Mouse (Mus musculus): ENCODE measurements around the gene Aldh18a1. TPM values are rescaled to one million over a fixed set of nuclear protein-coding genes. Genes with fewer than 3 reads are reported as not detected.

The Aldh18a1 gene
- polyA plus RNA-seq, 1 experiment: 4.4 TPM

DNA sequence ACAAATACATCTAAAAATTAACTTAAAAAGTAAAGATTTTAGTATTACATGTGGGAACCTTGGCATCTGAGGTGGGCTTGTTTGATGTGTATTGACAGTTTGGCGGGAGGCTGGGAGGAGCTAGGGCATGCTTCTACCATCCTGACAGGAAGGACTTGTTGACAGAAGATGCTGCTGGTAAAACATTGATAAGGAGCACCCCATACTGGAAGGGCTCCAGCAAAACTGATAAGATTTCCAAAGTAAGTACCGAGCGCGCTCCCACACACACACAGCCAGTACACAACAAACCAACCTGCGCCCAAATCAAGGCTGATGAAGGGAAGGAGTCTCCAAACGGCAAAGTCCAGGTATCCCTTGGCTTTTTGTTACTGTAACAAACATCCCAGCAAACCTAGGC is 51.7 kb downstream of the Aldh18a1 start:
- Histone ChIP-seq H3K36me3 (replicated peaks; ENCODE audit: low read length) (no peaks in the 10 kb centered on the region), H3K9me3 (peaks cover 19% of the 10 kb centered on the region), H3K4me3 (replicated peaks) (no peak overlapping the region), H3K4me1 (peaks cover 8% of the 10 kb centered on the region; the same call in 1 of the 2 replicates), H3K27me3 (replicated peaks) (peaks cover 57% of the 10 kb centered on the region)
- TF ChIP-seq FLI1 (IDR thresholded peaks at IDR 0.05; ENCODE audit: low read length) (no peak), GATA1 (IDR thresholded peaks at IDR 0.05; ENCODE audit: borderline replicate concordance, low read length) (no peak)

DNA sequence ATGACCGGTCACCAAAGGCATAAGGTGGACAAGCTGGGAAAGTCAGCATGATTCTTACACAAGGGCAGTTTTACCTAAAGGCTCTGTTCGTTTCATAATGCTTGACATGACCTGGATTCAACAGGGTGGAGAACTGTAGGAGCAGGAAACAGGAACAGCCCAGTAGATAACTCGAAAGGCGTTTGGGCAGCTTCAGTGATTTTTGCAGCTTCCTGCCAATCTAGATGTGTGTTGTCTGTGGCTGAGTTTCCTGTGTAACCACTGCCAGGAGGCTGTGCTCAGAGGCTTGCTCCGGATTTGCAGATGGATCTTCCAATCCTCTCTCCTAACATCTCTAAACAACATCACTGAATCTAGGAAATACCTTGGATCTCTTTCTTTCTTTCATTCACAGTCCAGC is 55.7 kb downstream of the Aldh18a1 start:
- peaks cover 51% of the 10 kb centered on the region for H3K27me3 ChIP-seq (replicated peaks)
- H3K4me1 ChIP-seq: peaks cover 11% of the 10 kb centered on the region; the same call in 1 of the 2 replicates
- H3K9me3 ChIP-seq: peaks cover 10% of the 10 kb centered on the region; the same call in 1 of the 2 replicates
- no peak overlapping the region for H3K4me3 ChIP-seq (replicated peaks)
- no peaks in the 10 kb centered on the region for H3K36me3 ChIP-seq (replicated peaks; ENCODE audit: low read length)
- TF ChIP-seq GATA1 (IDR thresholded peaks at IDR 0.05; ENCODE audit: borderline replicate concordance, low read length): no peak
- TF ChIP-seq FLI1 (IDR thresholded peaks at IDR 0.05; ENCODE audit: low read length): no peak

DNA sequence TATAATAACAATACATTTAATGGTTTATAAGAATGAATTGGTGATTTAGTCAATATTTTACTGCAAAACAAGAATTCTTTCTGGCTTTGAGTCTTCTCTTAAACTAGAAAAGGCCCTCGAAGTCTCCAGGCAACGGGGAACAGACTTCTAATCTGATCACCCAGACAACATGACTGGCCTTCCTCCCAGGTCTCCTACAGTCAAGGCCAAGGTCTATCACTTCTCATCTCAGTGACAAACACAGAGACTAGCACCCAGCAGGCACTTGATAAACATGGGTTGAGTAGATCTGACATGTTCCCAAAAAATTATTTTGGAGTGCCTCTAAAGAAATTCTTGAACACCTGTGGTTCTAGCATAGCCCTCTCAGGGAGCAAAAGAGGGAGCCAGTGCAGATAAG is 57.9 kb downstream of the Aldh18a1 start:
- peaks cover 51% of the 10 kb centered on the region for H3K27me3 ChIP-seq (replicated peaks)
- TF ChIP-seq FLI1 (IDR thresholded peaks at IDR 0.05; ENCODE audit: low read length): no peak
- TF ChIP-seq GATA1 (IDR thresholded peaks at IDR 0.05; ENCODE audit: borderline replicate concordance, low read length): no peak
- H3K4me1 ChIP-seq: 0 out of 2 replicates have a peak, but pooled peaks cover 6% of the 10 kb centered on the region
- no peaks in the 10 kb centered on the region for H3K36me3 ChIP-seq (replicated peaks; ENCODE audit: low read length)
- no peak overlapping the region for H3K4me3 ChIP-seq (replicated peaks)
- peaks cover 8% of the 10 kb centered on the region; the same call in 1 of the 2 replicates for H3K9me3 ChIP-seq

DNA sequence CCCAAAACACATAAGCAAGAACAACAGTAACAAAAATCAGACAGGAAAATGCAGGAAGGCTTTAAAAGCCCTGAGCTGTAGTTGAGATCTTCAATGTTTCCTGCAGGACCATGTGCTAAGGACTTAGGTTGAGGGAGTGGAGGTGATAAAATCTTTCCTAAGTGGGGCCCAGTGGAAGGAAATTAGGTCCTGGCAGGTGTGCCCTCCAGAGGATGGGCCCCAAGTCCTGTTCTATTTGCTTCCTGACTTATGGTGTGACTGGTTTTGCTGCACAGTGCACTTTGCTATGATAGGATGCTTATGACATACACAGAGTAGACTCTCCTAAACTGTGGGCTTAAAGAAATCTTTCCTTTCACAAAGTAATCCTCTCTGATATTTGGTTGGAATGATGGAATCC is 60.0 kb downstream of the Aldh18a1 start:
- Histone ChIP-seq H3K4me1 (0 out of 2 replicates have a peak, but pooled peaks cover 9% of the 10 kb centered on the region), H3K4me3 (replicated peaks) (no peak overlapping the region), H3K9me3 (peaks cover 6% of the 10 kb centered on the region; the same call in 1 of the 2 replicates), H3K27me3 (replicated peaks) (peaks cover 41% of the 10 kb centered on the region), H3K36me3 (replicated peaks; ENCODE audit: low read length) (no peaks in the 10 kb centered on the region)
- TF ChIP-seq GATA1 (IDR thresholded peaks at IDR 0.05; ENCODE audit: borderline replicate concordance, low read length): no peak
- no peak for TF ChIP-seq FLI1 (IDR thresholded peaks at IDR 0.05; ENCODE audit: low read length)

DNA sequence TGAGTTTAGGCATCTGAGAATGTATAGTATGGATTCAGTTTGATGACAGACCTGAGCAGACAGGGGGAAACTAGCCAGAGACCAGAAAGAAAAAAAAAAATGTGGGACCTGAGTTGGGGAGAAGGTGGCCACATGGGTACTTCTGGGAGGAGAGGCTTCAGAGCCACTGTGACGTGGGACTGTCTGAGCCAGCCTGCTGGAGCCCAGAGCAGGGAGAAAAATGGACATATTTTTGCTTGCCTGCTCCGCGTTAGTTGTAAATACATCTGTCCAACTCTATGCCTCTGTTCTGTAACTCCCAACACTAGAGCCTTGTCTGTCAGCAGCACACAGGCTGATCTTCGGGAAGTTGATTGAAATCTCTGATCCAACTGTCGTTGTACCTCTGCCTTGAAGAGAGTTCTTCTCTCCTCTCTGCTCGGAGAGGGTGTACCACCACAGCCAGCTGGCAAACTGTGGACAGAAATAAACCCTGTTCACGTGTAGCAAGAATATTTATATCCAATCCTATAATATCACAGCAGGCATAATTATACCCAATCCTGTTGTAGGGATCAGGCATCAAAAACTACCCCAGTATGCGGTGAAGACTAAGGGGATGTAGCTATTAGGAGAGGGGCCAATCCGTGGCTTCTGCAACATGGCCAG is 61.8 kb downstream of the Aldh18a1 start:
- peaks cover 28% of the 10 kb centered on the region for H3K27me3 ChIP-seq (replicated peaks)
- H3K36me3 ChIP-seq (replicated peaks; ENCODE audit: low read length): no peaks in the 10 kb centered on the region
- 0 out of 2 replicates have a peak, but pooled peaks cover 6% of the 10 kb centered on the region for H3K4me1 ChIP-seq
- H3K4me3 ChIP-seq (replicated peaks): no peak overlapping the region
- TF ChIP-seq GATA1 (IDR thresholded peaks at IDR 0.05; ENCODE audit: borderline replicate concordance, low read length): no peak
- TF ChIP-seq FLI1 (IDR thresholded peaks at IDR 0.05; ENCODE audit: low read length): no peak
- H3K9me3 ChIP-seq: no peaks in the 10 kb centered on the region

DNA sequence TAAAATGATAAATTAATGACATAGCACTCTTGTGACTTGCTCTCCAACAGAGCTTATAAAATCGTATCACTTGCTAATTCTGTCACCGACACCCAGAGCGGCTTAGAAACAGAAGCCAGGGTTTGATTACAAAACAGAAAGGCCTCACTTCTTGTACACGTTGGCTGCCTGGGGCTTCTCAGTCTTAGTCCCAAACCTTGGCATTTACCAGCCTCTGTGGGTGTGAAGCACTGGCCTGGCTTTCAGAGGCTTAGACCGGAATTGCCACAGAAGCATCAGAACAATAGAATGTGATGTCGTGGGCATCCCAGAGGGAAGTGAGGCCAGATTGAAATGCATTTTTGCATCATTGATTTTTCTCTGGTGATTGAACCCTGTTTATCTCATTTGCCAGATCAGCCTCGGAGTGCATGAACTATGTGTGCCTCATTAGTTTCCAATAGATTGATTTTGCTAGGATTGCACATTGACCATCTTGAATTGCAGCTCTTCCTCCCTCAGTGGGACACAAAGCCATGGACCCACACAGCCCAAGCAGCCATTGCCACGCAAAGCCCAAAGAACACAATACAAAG is 64.7 kb downstream of the Aldh18a1 start:
- Histone ChIP-seq H3K36me3 (replicated peaks; ENCODE audit: low read length) (no peaks in the 10 kb centered on the region), H3K4me1 (0 out of 2 replicates have a peak, but pooled peaks cover 6% of the 10 kb centered on the region), H3K9me3 (no peaks in the 10 kb centered on the region), H3K27me3 (replicated peaks) (peaks cover 25% of the 10 kb centered on the region), H3K4me3 (replicated peaks) (no peak overlapping the region)
- TF ChIP-seq GATA1 (IDR thresholded peaks at IDR 0.05; ENCODE audit: borderline replicate concordance, low read length): no peak
- no peak for TF ChIP-seq FLI1 (IDR thresholded peaks at IDR 0.05; ENCODE audit: low read length)

DNA sequence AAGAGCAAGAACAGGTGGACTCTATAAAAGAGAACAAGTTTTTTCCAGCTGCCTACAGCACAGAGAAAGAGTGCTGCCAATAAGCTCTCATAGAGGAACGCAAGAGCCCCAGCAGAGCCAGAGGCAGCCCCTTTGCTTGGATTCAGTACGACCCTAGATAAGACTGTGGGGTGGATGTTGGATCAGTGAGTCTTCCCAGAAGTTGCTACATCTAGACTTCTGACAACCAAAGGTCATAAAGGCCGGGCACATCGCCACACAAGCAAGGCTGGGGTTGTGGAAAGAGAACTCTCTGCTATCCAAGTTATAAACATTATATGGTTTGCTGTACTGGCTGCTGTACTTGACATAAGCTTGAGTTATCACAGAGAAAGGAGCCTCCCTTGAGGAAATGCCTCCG is 67.9 kb downstream of the Aldh18a1 start:
- Histone ChIP-seq H3K4me3 (replicated peaks) (no peak overlapping the region), H3K9me3 (no peaks in the 10 kb centered on the region), H3K36me3 (replicated peaks; ENCODE audit: low read length) (no peaks in the 10 kb centered on the region), H3K4me1 (0 out of 2 replicates have a peak, but pooled peaks cover 3% of the 10 kb centered on the region), H3K27me3 (replicated peaks) (peaks cover 10% of the 10 kb centered on the region)
- TF ChIP-seq GATA1 (IDR thresholded peaks at IDR 0.05; ENCODE audit: borderline replicate concordance, low read length) (no peak), FLI1 (IDR thresholded peaks at IDR 0.05; ENCODE audit: low read length) (no peak)

DNA sequence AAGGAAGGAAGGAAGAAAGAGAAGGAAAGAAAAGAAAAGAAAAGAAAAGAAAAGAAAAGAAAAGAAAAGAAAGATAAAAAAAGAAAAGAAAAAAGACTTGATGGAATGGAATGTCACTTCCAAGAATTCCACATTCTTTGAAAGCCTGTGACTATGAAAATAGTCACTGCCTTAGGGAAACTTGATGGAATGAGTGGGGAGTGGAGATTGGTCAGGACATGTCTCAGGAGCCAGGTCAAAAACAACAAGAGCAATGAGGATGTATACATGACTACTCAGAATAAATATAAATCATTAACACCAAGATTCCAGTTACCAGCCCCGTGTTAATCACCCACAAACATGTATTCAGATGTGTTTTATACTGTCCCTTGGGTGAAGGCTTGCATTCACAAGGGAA is 69.6 kb downstream of the Aldh18a1 start:
- no peaks in the 10 kb centered on the region for H3K36me3 ChIP-seq (replicated peaks; ENCODE audit: low read length)
- no peaks in the 10 kb centered on the region for H3K9me3 ChIP-seq
- TF ChIP-seq GATA1 (IDR thresholded peaks at IDR 0.05; ENCODE audit: borderline replicate concordance, low read length): no peak
- TF ChIP-seq FLI1 (IDR thresholded peaks at IDR 0.05; ENCODE audit: low read length): no peak
- H3K4me3 ChIP-seq (replicated peaks): no peak overlapping the region
- peaks cover 7% of the 10 kb centered on the region; the same call in 1 of the 2 replicates for H3K4me1 ChIP-seq
- H3K27me3 ChIP-seq (replicated peaks): peaks cover 6% of the 10 kb centered on the region

DNA sequence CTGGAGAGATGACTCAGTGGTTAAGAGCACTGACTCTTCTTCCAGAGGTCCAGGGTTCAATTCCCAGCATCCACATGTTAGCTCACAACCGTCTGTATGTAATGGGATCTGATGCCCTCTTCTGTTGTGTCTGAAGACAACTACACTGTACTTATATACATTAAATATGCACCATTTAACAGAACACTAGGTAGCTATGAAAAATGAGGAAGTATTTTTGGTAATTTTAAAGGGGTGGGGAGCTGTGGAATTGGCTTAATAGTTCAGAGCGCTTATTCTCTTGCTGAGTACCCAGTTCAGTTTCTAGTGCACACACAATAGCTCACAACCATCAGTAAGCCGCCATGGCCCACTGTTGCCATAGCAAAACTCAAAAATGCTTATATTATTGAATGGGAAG is 72.7 kb downstream of the Aldh18a1 start:
- Histone ChIP-seq H3K9me3 (no peaks in the 10 kb centered on the region), H3K27me3 (replicated peaks) (peaks cover 8% of the 10 kb centered on the region), H3K4me3 (replicated peaks) (no peak overlapping the region), H3K4me1 (peaks cover 22% of the 10 kb centered on the region), H3K36me3 (replicated peaks; ENCODE audit: low read length) (no peaks in the 10 kb centered on the region)
- TF ChIP-seq GATA1 (IDR thresholded peaks at IDR 0.05; ENCODE audit: borderline replicate concordance, low read length) (no peak), FLI1 (IDR thresholded peaks at IDR 0.05; ENCODE audit: low read length) (no peak)

DNA sequence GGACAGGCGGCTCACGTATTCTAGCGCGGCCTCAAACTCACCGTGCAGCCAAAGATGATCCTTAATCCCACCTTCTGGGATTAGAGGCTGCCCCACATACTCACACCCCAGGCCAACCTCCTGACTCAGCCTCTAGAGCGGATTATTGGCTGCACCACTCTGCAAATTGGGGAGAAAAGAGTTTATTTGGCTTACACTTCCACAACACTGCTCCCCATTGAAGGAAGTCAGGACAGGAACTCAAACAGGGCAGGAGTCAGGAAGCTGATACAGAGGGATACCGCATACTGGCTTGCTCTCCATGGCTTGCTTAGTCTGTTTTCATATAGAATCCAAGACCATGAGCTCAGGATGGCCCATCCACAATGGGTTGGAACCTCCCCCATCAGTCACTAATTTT is 73.9 kb downstream of the Aldh18a1 start:
- no peaks in the 10 kb centered on the region for H3K9me3 ChIP-seq
- no peaks in the 10 kb centered on the region for H3K36me3 ChIP-seq (replicated peaks; ENCODE audit: low read length)
- H3K4me1 ChIP-seq: peaks cover 25% of the 10 kb centered on the region
- TF ChIP-seq FLI1 (IDR thresholded peaks at IDR 0.05; ENCODE audit: low read length) (no peak), GATA1 (IDR thresholded peaks at IDR 0.05; ENCODE audit: borderline replicate concordance, low read length) (no peak)
- H3K4me3 ChIP-seq (replicated peaks): peak overlapping the region; percentile 29
- peaks cover 6% of the 10 kb centered on the region for H3K27me3 ChIP-seq (replicated peaks)
